Mouse (Mus musculus) lung, embryonic 15.5 days (tissue): Measurements from ENCODE around the gene Pdzd2. TPM values are rescaled to one million over a fixed set of nuclear protein-coding genes. Genes with fewer than 3 reads are reported as not detected.

Experiments
- ATAC-seq: fragments of 200-750 bp; cut with Nextera tagmentation; 2 replicates; pipeline ENCODE4 v1.8.0; 2017; ENCODE audit warnings: moderate number of reproducible peaks, borderline replicate concordance; ENCODE audit not compliant: low FRiP score, low TSS enrichment; ENCODE audit errors: extremely low read depth
- H3K27ac ChIP-seq: fragments of 300-500 bp; sonication (generic); 2 replicates; pipeline ENCODE4 v1.5.1; 2015; ENCODE audit warnings: moderate library complexity, mild to moderate bottlenecking, inconsistent platforms
- H3K27me3 ChIP-seq: fragments of 300-500 bp; sonication (generic); 2 replicates; pipeline ENCODE4 v1.6.1; 2015; ENCODE audit warnings: inconsistent platforms
- H3K36me3 ChIP-seq: fragments of 300-500 bp; sonication (generic); 2 replicates; pipeline ENCODE4 v1.6.1; 2015; ENCODE audit warnings: inconsistent platforms
- H3K4me1 ChIP-seq: fragments of 300-500 bp; sonication (generic); 2 replicates; pipeline ENCODE4 v1.6.1; 2015; ENCODE audit warnings: inconsistent platforms
- H3K4me2 ChIP-seq: fragments of 300-500 bp; sonication (generic); 2 replicates; pipeline ENCODE4 v1.6.1; 2015; ENCODE audit warnings: inconsistent platforms, mild to moderate bottlenecking, moderate library complexity
- H3K4me3 ChIP-seq: fragments of 300-500 bp; sonication (generic); 2 replicates; pipeline ENCODE4 v1.5.1; 2015; ENCODE audit warnings: mild to moderate bottlenecking, inconsistent platforms
- H3K9ac ChIP-seq: fragments of 300-500 bp; sonication (generic); 2 replicates; pipeline ENCODE4 v1.6.1; 2015; ENCODE audit warnings: inconsistent platforms
- H3K9me3 ChIP-seq: fragments of 300-500 bp; sonication (generic); 2 replicates; pipeline ENCODE4 v1.6.1; 2016; ENCODE audit warnings: inconsistent platforms
- WGBS: fragments of 180-500 bp; shearing (Covaris S2); methylation state at CpG from one replicate; pipeline ENCODE4 v1.1.7; 2015; 5-methylcytosine and 5-hydroxymethylcytosine counted together
- polyA plus RNA-seq: library from polyadenylated mRNA; unstranded; fragments of >200 nt; fragmentation: Nextera tagmentation; extraction: Ambion mirVana; gene quantifications from 2 replicates; pipeline ENCODE4 v1.2.1, GENCODE M21; 2015

Gene Pdzd2
- polyA plus RNA-seq, 1 experiment from 2014 or later = 39.8 TPM

DNA sequence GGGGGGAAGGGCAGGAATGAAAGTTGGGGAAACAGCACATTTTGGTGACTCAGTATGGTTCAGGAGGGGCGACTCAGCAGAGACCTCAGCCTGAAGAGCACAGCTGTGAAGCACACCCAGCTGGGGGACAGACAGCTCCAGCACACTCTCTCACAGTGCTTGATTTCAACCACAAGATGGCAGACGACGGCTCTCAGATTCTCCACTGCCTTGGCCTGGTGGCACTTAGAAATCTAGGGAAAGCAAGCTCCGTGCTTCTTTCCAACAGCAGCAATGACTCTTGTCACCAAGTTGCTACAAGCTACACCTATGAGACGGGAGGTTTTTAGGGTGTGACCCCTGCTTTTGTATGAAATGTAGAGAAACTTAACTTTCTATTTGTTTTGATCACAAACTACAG is 153.6 kb downstream of the Pdzd2 start:
- WGBS = 2% methylated on average over 5 of the region's 5 CpGs
- H3K4me1 ChIP-seq = no peaks in the 10 kb centered on the region
- H3K36me3 ChIP-seq = no peaks in the 10 kb centered on the region
- H3K9me3 ChIP-seq = no peaks in the 10 kb centered on the region
- H3K4me2 ChIP-seq = no peak overlapping the region
- ATAC-seq = peak; percentile 78; the same call in 1 of the 2 replicates
- H3K27me3 ChIP-seq = no peaks in the 10 kb centered on the region
- no peak overlapping the region for H3K4me3 ChIP-seq
- no peak overlapping the region for H3K27ac ChIP-seq
- no peak overlapping the region for H3K9ac ChIP-seq

DNA sequence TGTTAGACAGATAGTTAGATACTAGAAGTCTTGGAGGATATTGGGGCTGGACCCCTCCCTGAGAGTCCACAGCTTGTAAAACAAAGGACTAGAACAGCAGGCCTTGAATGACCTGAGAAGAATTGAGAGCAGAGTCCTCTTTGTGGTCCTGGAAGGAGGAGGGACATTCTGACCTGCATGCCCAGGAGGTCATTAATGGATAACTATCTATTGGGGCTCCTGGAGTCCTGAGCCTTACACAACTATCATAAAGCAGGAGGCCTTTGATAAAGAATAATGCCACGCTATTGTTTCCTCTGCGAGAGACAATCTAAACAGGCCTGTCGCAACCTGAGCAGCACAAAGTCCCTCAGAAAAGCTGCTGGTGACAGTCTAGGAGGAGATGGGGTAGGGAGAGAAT is 156.7 kb downstream of the Pdzd2 start:
- Histone ChIP-seq H3K4me1 (no peaks in the 10 kb centered on the region; the same call in 1 of the 2 replicates), H3K9ac (no peak overlapping the region), H3K36me3 (no peaks in the 10 kb centered on the region), H3K9me3 (no peaks in the 10 kb centered on the region), H3K27me3 (no peaks in the 10 kb centered on the region), H3K4me2 (no peak overlapping the region), H3K27ac (no peak overlapping the region), H3K4me3 (no peak overlapping the region)
- no peak for ATAC-seq
- WGBS = 88% methylated on average over 3 of the region's 3 CpGs

DNA sequence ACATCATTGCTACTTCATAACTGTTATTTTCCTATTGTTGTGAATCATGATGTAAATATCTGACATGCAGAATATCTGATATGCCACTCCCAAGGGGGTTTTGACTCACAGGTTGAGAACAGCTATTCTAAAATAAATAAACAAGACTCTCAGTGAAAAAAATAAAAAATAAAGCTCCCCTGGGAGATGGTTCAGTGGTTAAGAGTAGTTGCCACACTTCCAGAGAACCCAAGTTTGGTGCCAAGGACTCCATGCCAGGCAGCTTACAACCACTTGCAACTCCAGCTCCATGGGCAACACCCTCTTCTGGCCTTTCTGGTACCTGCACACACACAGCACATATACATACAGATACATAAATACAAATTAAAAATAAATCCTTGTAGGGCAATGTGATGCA is 157.3 kb downstream of the Pdzd2 start:
- no peak overlapping the region for H3K4me2 ChIP-seq
- H3K36me3 ChIP-seq = no peaks in the 10 kb centered on the region
- no peak overlapping the region for H3K4me3 ChIP-seq
- no peak for ATAC-seq
- no peak overlapping the region for H3K9ac ChIP-seq
- H3K27me3 ChIP-seq = no peaks in the 10 kb centered on the region
- no peak overlapping the region for H3K27ac ChIP-seq
- no peaks in the 10 kb centered on the region for H3K9me3 ChIP-seq
- no peaks in the 10 kb centered on the region; the same call in 1 of the 2 replicates for H3K4me1 ChIP-seq

DNA sequence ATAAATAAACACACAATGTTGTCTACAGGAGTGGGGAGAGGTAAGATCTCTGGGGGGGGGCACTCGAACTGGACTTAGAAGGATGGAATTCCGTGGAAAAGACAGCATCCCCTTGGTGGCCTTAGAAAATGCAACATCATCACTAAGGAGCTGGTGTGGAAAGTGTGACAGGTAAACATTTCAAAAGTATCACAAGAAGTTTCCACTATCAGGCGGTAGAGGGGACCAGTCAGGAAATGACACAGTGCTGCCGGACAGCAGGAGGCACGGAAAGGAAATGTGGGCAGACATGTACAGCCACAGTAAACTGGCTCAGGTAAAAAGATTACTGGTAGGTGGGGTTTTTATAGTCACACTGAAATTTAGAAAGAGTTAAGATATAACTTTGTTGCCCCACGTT is 160.5 kb downstream of the Pdzd2 start:
- 70% methylated on average over 6 of the region's 6 CpGs for WGBS
- peaks cover 4% of the 10 kb centered on the region for H3K4me1 ChIP-seq
- H3K9me3 ChIP-seq = no peaks in the 10 kb centered on the region
- no peak overlapping the region for H3K4me2 ChIP-seq
- ATAC-seq = no peak
- no peak overlapping the region for H3K9ac ChIP-seq
- H3K36me3 ChIP-seq = no peaks in the 10 kb centered on the region
- H3K27me3 ChIP-seq = no peaks in the 10 kb centered on the region
- no peak overlapping the region for H3K27ac ChIP-seq
- H3K4me3 ChIP-seq = no peak overlapping the region

DNA sequence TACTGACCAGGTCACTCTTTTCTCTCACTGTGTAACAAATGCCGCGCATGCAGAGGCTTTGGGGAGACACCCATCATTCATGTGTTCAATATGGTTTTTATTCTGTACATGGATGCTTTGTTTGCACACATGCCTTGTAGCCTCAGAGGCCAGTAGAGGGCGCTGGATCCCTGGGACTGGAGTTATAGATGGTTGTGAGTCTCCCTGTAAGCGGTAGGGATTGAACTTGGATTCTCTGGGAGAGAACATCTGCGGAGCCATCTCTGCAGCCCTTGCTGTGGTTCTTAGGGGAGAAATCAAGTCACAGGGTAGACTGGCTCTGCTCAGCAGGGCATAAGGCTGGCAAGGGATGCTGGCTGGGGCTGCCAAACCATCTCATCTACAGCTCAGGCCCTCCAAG is 161.4 kb downstream of the Pdzd2 start:
- Histone ChIP-seq H3K4me2 (no peak overlapping the region), H3K9ac (no peak overlapping the region), H3K27ac (no peak overlapping the region), H3K4me3 (no peak overlapping the region), H3K9me3 (no peaks in the 10 kb centered on the region), H3K4me1 (peaks cover 4% of the 10 kb centered on the region), H3K27me3 (no peaks in the 10 kb centered on the region), H3K36me3 (no peaks in the 10 kb centered on the region)
- ATAC-seq = no peak
- WGBS = 50% methylated on average over 5 of the region's 5 CpGs

DNA sequence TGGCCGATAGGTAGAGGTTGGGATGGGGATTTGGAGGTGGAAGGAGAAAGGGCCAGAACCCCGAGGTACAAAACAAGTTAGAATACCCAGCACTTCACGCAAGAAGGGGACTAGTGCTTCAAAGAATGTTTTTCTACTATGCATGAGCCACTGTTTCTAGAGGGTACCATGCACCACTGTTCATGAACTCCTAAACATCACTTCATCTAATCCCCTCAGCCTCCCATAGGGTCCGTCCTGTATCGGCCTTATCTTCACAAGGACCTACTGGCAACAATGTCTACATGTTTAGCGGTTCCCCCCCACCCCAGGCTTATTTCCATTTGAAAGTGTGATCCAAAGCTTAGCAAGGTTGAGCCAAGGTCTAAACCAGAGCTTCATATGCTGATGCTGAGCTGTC is 162.0 kb downstream of the Pdzd2 start:
- no peaks in the 10 kb centered on the region for H3K36me3 ChIP-seq
- ATAC-seq = no peak
- H3K4me3 ChIP-seq = no peak overlapping the region
- no peaks in the 10 kb centered on the region for H3K27me3 ChIP-seq
- H3K4me1 ChIP-seq = peaks cover 4% of the 10 kb centered on the region
- H3K4me2 ChIP-seq = no peak overlapping the region
- H3K9me3 ChIP-seq = no peaks in the 10 kb centered on the region
- no peak overlapping the region for H3K27ac ChIP-seq
- no peak overlapping the region for H3K9ac ChIP-seq
- 66% methylated on average over 6 of the region's 6 CpGs for WGBS

DNA sequence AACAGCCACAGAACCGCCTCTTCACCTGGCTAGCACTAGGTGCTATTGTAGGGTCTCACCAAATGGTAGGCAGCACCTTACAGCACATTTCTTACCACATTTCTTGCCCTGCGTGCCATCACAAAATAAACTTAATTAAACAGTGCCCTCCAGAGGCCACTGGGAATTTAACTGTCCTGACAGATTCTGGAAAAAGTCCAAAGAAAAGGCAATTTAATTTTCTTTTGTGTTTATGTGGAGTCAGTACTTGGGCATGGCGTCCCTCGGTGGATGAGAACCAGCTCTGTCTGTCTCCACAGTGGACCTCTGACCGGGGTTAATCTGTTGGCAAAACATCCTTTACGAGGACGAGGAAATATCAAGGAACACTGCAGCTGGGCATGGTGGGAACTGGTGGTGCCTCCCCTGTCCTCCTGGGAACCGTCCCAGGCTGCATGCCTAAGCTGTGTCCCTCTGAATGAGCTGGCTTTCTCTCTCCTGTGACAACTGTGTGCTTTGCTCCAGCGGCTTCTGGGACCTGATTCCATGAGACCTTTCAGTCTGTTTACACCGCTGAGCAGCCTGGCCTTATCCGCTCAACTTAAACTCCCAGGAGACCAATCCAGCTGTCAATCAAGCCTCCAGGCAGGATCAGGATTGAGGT is 162.5 kb downstream of the Pdzd2 start:
- H3K36me3 ChIP-seq = no peaks in the 10 kb centered on the region
- no peaks in the 10 kb centered on the region for H3K27me3 ChIP-seq
- no peaks in the 10 kb centered on the region for H3K9me3 ChIP-seq
- peaks cover 4% of the 10 kb centered on the region for H3K4me1 ChIP-seq
- H3K27ac ChIP-seq = no peak overlapping the region; the same call in 1 of the 2 replicates
- WGBS = 14% methylated on average over 11 of the region's 11 CpGs
- H3K9ac ChIP-seq = no peak overlapping the region
- peak overlapping the region; percentile 38 for H3K4me2 ChIP-seq
- H3K4me3 ChIP-seq = no peak overlapping the region
- peak; percentile 58; the same call in 1 of the 2 replicates for ATAC-seq

DNA sequence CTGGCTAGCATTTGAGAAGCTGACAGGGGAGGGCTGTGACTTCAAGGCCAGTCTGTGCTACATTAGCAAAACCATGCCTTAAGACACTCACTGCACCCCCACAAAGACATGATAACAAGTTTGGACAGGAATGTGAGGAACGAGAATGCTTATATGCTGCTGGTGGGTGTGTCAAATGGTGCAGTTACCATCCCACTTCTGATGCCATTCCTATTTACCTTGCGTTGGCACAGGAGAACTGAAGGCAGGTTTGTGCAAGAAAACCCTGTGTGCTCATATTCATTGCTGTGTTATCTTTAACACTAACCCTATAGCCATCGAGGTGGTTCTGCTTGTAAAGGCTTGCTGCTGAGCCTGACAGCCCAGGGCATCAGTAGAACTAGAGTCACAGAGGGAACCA is 166.1 kb downstream of the Pdzd2 start:
- Histone ChIP-seq H3K9ac (no peak overlapping the region), H3K9me3 (no peaks in the 10 kb centered on the region), H3K27ac (no peak overlapping the region), H3K27me3 (no peaks in the 10 kb centered on the region), H3K4me2 (no peak overlapping the region), H3K4me3 (no peak overlapping the region), H3K36me3 (no peaks in the 10 kb centered on the region), H3K4me1 (peaks cover 4% of the 10 kb centered on the region)
- ATAC-seq = no peak
- 69% methylated on average over 3 of the region's 3 CpGs for WGBS

DNA sequence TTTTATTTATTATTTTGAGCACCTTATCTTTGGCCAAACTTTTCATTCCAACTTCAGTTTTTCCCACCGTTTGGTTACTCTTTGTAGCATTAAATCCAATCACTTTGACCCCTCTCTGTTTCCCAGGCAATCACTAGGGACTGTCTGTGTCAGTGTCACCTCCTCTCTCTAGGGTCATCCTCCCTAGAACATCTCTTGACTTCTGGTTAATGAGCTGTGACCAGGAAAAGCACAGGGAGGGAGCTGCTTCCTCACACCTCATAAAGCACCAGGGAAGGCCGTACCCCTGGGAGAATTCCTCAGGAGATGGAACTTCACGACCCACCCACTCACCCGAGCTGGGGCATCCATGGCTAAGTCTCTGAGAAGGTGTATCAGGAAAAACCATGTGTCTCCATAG is 168.6 kb downstream of the Pdzd2 start:
- 34% methylated on average over 4 of the region's 4 CpGs for WGBS
- H3K4me2 ChIP-seq = no peak overlapping the region
- no peak overlapping the region for H3K9ac ChIP-seq
- no peak for ATAC-seq
- no peak overlapping the region for H3K27ac ChIP-seq
- H3K27me3 ChIP-seq = no peaks in the 10 kb centered on the region
- no peak overlapping the region for H3K4me3 ChIP-seq
- no peaks in the 10 kb centered on the region for H3K36me3 ChIP-seq
- H3K4me1 ChIP-seq = no peaks in the 10 kb centered on the region
- H3K9me3 ChIP-seq = no peaks in the 10 kb centered on the region

DNA sequence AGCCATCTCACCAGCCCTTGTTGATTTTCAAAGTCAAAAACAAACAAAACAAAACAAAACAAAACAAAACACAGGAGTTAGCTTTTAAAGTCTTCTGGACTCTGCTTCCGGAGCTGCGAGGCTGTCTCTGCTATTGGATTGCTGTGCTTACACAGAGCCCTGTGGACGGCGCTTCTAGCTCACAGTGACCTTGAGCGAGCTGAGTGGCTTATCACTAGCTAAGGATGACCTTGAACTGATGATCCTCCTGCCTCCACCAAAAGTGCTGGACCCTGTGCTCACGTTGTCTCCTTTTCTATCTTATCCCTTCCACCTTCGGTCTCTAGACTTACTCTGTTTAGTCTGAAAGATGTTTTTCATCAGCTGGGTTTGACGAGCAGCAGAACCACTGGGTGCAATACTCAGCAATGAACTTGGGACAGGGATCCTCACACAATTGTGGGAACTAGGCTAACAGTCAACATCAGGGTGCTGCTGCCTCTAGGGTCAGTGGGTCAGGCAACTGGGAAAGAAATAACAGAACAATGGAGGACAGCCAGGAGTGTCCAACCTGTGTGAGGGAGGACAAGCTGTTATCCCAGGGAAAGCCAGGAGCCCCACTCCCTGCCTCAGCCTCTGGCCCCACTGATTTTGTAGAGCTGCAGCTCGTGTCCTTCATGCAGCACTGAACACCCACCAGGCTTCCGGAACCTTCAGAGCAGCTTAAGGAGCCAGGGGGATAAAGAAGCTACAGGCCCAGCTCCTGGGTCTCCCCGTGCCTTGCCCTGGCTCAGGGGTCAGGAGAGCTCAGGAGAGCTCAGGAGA is 172.9 kb downstream of the Pdzd2 start:
- Histone ChIP-seq H3K27ac (no peak overlapping the region), H3K4me2 (no peak overlapping the region), H3K27me3 (no peaks in the 10 kb centered on the region), H3K9ac (no peak overlapping the region), H3K4me3 (no peak overlapping the region), H3K36me3 (no peaks in the 10 kb centered on the region), H3K4me1 (peaks cover 3% of the 10 kb centered on the region), H3K9me3 (no peaks in the 10 kb centered on the region)
- 78% methylated on average over 11 of the region's 11 CpGs for WGBS
- no peak for ATAC-seq

DNA sequence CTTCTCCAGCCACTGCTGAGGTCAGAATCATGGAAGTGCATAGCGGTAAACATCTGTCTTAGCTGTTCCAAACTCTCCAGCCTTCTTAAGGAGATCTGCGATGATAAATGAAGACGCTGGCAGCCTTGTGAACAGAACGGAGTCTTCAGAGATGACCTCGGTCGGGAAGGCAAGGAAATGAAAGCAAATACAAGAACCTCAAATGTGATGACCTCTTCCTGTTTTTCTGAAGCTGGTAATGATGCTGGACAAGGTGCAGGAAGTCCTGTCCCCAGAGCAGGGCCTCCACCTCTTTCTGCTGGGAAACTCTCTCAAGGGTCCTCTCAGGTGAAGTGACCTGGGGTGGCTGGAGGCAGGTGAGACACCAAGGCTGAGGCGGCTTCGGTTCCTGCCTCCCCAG is 174.4 kb downstream of the Pdzd2 start:
- Histone ChIP-seq H3K4me2 (no peak overlapping the region), H3K27me3 (no peaks in the 10 kb centered on the region)

DNA sequence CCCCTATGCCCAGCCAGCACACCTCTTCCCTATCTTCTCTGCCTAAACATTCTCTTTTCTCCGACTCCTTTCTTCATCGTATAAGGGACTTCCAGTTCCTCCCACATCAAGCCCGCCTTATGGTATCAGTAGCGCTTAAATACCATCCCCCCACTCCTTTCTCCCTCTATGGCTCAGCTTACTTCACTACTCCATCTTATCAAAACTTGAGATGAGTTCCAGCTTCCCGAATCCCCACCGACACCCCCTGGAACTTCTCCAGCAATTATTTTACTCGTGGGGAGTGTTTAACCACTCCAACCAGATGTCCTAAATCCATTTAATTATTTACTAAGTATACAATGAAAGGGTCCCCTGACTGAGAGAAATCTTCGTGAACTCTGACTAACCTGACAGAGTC is 179.2 kb downstream of the Pdzd2 start:
- H3K27me3 ChIP-seq = no peaks in the 10 kb centered on the region
- H3K9me3 ChIP-seq = no peaks in the 10 kb centered on the region
- no peak overlapping the region for H3K4me2 ChIP-seq
- 12% methylated on average over 8 of the region's 8 CpGs for WGBS
- peak; percentile 44; the same call in 1 of the 2 replicates for ATAC-seq
- no peaks in the 10 kb centered on the region for H3K36me3 ChIP-seq
- H3K4me3 ChIP-seq = no peak overlapping the region
- H3K9ac ChIP-seq = no peak overlapping the region
- H3K4me1 ChIP-seq = peaks cover 21% of the 10 kb centered on the region
- no peak overlapping the region for H3K27ac ChIP-seq

More for the DNA sequence above, 174.4 kb downstream of the Pdzd2 start:
- Histone ChIP-seq H3K36me3 (no peaks in the 10 kb centered on the region), H3K27ac (no peak overlapping the region), H3K9ac (no peak overlapping the region), H3K9me3 (no peaks in the 10 kb centered on the region), H3K4me1 (peaks cover 7% of the 10 kb centered on the region), H3K4me3 (no peak overlapping the region)
- WGBS = 40% methylated on average over 8 of the region's 8 CpGs
- no peak for ATAC-seq
